Mouse (Mus musculus): Measurements from ENCODE around the gene Elmo1. TPM values are rescaled to one million over a fixed set of nuclear protein-coding genes. Genes with fewer than 3 reads are reported as not detected.

Elmo1 gene
- polyA plus RNA-seq, 1 experiment from 2014 or later, result 13.8 TPM

DNA sequence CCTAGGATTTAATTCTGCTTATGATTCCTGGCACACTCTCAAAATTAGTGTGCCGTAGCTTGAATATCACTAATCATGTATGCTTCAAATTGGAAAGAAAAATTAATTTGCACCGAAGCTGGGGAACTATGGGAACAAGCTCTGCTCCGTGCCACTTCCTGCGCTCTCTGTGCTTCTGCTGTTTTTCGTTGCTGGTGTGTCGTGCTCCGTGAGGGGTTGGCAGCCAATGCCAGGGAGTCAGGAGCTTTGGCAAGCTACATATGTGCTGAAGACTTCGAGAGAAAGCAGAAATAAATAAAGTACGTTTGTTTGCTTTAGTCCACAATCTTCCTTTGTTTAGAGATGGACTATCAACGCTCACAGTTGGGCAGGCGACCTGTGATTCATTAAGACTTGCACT lies 225.7 kb downstream of the Elmo1 start:
- WGBS, result 91% methylated on average over 11 of the region's 11 CpGs
- Histone ChIP-seq H3K9me3 (replicated peaks) (no peaks in the 10 kb centered on the region), H3K36me3 (no peaks in the 10 kb centered on the region), H3K27ac (replicated peaks) (no peak overlapping the region), H3K27me3 (ENCODE audit: low read depth, poor library complexity, severe bottlenecking) (no peaks in the 10 kb centered on the region), H3K4me3 (no peak overlapping the region), H3K4me1 (0 out of 2 replicates have a peak, but pooled peaks cover 5% of the 10 kb centered on the region)
- DNase-seq (ENCODE audit: low spot score), result no peak

DNA sequence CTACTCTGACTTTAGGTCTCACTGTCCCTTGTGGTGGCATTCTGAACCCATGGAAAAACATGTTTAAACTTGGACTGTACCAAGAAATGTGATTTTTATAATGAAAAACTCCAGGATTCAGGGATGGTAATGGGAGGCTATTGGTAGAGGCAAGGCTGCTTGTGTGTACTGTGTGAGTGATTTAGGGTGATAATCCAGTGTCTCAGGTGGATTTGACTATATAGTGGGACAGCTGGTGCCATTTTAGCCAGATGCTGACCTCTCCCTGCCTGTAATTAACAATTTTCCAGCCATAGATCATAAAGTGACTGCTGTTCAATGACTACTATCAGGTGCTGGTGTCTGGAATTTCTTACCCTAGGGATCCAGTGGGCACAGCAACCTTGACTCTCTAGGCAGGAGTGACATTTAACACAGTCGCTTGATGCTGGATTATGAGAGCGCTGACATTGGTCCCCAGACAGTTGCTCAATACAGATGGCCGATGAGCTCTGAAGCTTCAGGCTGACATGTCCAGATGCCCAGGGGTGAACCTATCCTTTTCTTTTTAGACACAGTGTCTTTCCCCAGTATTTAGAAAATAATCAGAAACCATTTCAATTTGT lies 228.3 kb downstream of the Elmo1 start:
- Histone ChIP-seq H3K27me3 (ENCODE audit: low read depth, poor library complexity, severe bottlenecking) (no peaks in the 10 kb centered on the region), H3K27ac (replicated peaks) (no peak overlapping the region), H3K36me3 (no peaks in the 10 kb centered on the region), H3K4me1 (0 out of 2 replicates have a peak, but pooled peaks cover 5% of the 10 kb centered on the region), H3K9me3 (replicated peaks) (no peaks in the 10 kb centered on the region), H3K4me3 (no peak overlapping the region)
- WGBS, result 88% methylated on average over 3 of the region's 3 CpGs
- no peak for DNase-seq (ENCODE audit: low spot score)

DNA sequence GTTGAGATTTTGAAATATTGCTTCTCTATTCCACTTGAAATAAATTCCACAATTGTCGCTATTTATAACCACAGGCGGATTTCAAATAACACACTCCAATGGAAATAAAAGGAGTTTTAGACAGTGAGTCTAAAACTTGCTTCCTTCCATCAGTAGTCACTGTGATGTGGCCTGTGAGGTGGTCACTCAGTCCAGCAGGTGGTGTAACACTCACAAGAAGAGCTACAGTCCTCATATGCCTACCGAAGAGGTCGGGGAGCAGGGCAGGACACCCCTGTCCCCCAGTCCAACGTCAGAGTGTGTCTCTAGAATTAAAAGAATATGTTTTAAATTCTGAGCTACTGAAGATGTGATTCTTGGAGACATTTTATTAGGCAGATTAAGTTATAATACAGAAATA lies 229.8 kb downstream of the Elmo1 start:
- Histone ChIP-seq H3K27me3 (ENCODE audit: low read depth, poor library complexity, severe bottlenecking) (no peaks in the 10 kb centered on the region), H3K4me3 (no peak overlapping the region), H3K27ac (replicated peaks) (no peak overlapping the region), H3K36me3 (no peaks in the 10 kb centered on the region), H3K4me1 (0 out of 2 replicates have a peak, but pooled peaks cover 1% of the 10 kb centered on the region), H3K9me3 (replicated peaks) (no peaks in the 10 kb centered on the region)
- WGBS, result 91% methylated on average over 5 of the region's 5 CpGs
- DNase-seq (ENCODE audit: low spot score), result no peak

DNA sequence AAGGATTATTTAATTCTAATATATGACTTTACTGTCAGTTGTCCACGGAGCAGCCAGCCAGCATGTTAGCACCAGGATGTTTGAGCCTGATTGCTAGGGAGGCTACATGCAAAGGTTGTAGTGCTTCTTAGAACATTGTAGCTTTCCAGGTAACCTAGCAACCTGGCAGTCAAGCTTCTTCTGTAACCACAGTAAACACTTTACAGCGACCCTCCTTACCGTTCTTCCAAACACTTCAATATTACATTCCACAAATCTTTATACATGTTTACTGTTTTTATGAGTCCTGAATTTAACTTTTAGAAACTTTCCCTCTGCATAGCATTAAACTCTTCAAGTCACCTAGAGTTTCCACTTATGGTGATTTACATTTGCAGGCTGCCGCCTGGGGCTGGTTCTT lies 233.1 kb downstream of the Elmo1 start:
- 84% methylated on average over 4 of the region's 4 CpGs for WGBS
- Histone ChIP-seq H3K4me1 (peaks cover 8% of the 10 kb centered on the region), H3K9me3 (replicated peaks) (no peaks in the 10 kb centered on the region), H3K27ac (replicated peaks) (no peak overlapping the region), H3K36me3 (no peaks in the 10 kb centered on the region), H3K27me3 (ENCODE audit: low read depth, poor library complexity, severe bottlenecking) (no peaks in the 10 kb centered on the region), H3K4me3 (no peak overlapping the region)
- DNase-seq (ENCODE audit: low spot score), result no peak

GRCm38 (mm10) chr13:20327064-20327463 lies 236.7 kb downstream of the Elmo1 start:
- Histone ChIP-seq H3K27ac (replicated peaks) (no peak overlapping the region), H3K36me3 (no peaks in the 10 kb centered on the region), H3K4me1 (peaks cover 8% of the 10 kb centered on the region), H3K9me3 (replicated peaks) (no peaks in the 10 kb centered on the region), H3K4me3 (no peak overlapping the region), H3K27me3 (ENCODE audit: low read depth, poor library complexity, severe bottlenecking) (no peaks in the 10 kb centered on the region)
- 88% methylated on average over 4 of the region's 4 CpGs for WGBS
- no peak for DNase-seq (ENCODE audit: low spot score)

GRCm38 (mm10) chr13:20327975-20328374 lies 237.6 kb downstream of the Elmo1 start:
- H3K4me3 ChIP-seq, result no peak overlapping the region
- H3K27me3 ChIP-seq (ENCODE audit: low read depth, poor library complexity, severe bottlenecking), result no peaks in the 10 kb centered on the region
- H3K4me1 ChIP-seq, result peaks cover 8% of the 10 kb centered on the region
- H3K36me3 ChIP-seq, result no peaks in the 10 kb centered on the region
- no peak for DNase-seq (ENCODE audit: low spot score)
- H3K27ac ChIP-seq (replicated peaks), result no peak overlapping the region
- H3K9me3 ChIP-seq (replicated peaks), result no peaks in the 10 kb centered on the region
- 35% methylated on average over 3 of the region's 3 CpGs for WGBS

GRCm38 (mm10) chr13:20328672-20329071 lies 238.3 kb downstream of the Elmo1 start:
- Histone ChIP-seq H3K36me3 (no peaks in the 10 kb centered on the region), H3K27ac (replicated peaks) (no peak overlapping the region), H3K4me3 (no peak overlapping the region), H3K4me1 (peaks cover 8% of the 10 kb centered on the region), H3K9me3 (replicated peaks) (no peaks in the 10 kb centered on the region), H3K27me3 (ENCODE audit: low read depth, poor library complexity, severe bottlenecking) (no peaks in the 10 kb centered on the region)
- WGBS, result 95% methylated on average over 1 of the region's 1 CpGs
- DNase-seq (ENCODE audit: low spot score), result no peak

DNA sequence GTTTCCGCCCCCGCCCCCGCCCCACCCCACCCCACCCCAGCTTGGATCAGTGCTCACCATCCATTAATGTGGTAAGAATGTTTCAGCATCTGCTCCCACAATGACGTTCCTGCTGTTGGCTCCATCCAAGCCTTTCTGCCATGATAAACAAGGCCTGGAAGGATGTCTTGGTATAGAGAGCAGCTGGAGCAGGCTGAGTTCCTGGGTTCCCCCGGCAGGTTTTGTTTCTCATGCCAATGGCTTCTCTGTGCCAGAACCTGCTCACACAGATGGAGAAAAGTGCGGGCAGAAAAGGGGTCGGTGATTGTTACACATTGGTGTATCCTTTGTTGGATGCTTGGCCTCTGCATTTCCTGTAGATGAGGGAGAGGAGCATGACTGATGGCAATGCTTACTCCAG lies 240.6 kb downstream of the Elmo1 start:
- 89% methylated on average over 7 of the region's 7 CpGs for WGBS
- DNase-seq (ENCODE audit: low spot score), result no peak

GRCm38 (mm10) chr13:20335051-20335888 lies 244.9 kb downstream of the Elmo1 start:
- H3K36me3 ChIP-seq, result no peaks in the 10 kb centered on the region
- no peaks in the 10 kb centered on the region for H3K4me1 ChIP-seq
- no peaks in the 10 kb centered on the region for H3K27me3 ChIP-seq (ENCODE audit: low read depth, poor library complexity, severe bottlenecking)
- no peak for DNase-seq (ENCODE audit: low spot score)
- no peak overlapping the region for H3K4me3 ChIP-seq
- H3K27ac ChIP-seq (replicated peaks), result no peak overlapping the region
- H3K9me3 ChIP-seq (replicated peaks), result no peaks in the 10 kb centered on the region
- WGBS, result 94% methylated on average over 4 of the region's 4 CpGs

More for the DNA sequence above, 240.6 kb downstream of the Elmo1 start:
- Histone ChIP-seq H3K4me3 (no peak overlapping the region), H3K36me3 (no peaks in the 10 kb centered on the region), H3K9me3 (replicated peaks) (no peaks in the 10 kb centered on the region), H3K4me1 (peaks cover 8% of the 10 kb centered on the region), H3K27me3 (ENCODE audit: low read depth, poor library complexity, severe bottlenecking) (no peaks in the 10 kb centered on the region), H3K27ac (replicated peaks) (no peak overlapping the region)

DNA sequence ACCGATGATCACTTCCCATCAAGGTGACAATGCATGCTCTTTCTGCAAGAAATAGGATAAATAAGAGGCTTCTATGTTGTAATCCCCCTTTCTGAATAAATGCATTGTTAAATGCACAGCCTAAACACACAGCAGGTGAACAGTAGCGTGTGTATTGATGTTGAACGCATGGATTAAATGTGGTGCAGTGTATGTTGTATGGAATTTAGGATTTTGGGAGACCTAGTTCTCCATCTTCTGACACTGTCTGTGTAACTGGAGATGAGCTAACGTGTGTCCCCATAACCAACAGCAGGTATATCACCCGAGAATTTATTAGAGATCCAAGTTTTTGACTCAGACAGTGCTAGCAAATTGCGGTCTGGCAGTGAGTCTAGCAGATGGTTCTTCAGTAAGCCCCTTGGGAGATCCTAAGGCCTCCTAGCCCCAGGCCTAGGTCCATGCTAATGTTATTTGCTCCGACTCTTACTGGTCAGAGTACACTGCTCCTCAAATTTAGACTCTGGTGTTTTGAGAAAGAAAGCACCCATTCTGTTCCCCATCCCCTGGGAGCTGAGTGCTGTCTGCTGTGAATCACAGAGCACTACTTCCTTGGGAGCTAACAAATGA lies 245.6 kb downstream of the Elmo1 start:
- H3K27me3 ChIP-seq (ENCODE audit: low read depth, poor library complexity, severe bottlenecking), result no peaks in the 10 kb centered on the region
- DNase-seq (ENCODE audit: low spot score), result no peak

GRCm38 (mm10) chr13:20342881-20343280 lies 252.5 kb downstream of the Elmo1 start:
- no peak overlapping the region for H3K4me3 ChIP-seq
- 92% methylated on average over 3 of the region's 3 CpGs for WGBS
- no peaks in the 10 kb centered on the region for H3K4me1 ChIP-seq
- no peaks in the 10 kb centered on the region for H3K36me3 ChIP-seq
- DNase-seq (ENCODE audit: low spot score), result no peak
- H3K27ac ChIP-seq (replicated peaks), result no peak overlapping the region
- H3K27me3 ChIP-seq (ENCODE audit: low read depth, poor library complexity, severe bottlenecking), result no peaks in the 10 kb centered on the region
- H3K9me3 ChIP-seq (replicated peaks), result no peaks in the 10 kb centered on the region

More for the DNA sequence above, 245.6 kb downstream of the Elmo1 start:
- H3K4me3 ChIP-seq, result no peak overlapping the region
- H3K27ac ChIP-seq (replicated peaks), result no peak overlapping the region
- H3K36me3 ChIP-seq, result no peaks in the 10 kb centered on the region
- no peaks in the 10 kb centered on the region for H3K4me1 ChIP-seq
- WGBS, result 84% methylated on average over 7 of the region's 7 CpGs
- no peaks in the 10 kb centered on the region for H3K9me3 ChIP-seq (replicated peaks)

DNA sequence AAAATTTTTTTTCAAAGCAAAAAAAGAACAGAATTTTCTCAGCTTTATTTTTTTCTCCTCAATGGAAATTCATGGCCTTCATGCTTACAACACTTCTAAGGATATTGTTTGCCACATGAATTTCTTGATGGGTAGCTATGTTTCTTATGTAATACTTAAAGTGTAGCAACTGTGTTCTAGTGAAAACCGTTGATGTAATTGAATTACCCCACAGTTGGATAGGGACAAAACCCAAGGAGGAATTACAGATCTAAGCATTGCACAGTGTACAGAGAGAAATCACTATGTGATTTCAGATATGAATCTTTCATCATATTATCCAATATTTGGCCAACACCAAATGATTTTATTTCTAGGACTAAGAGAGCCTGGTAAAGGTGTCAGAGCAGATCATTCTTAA lies 259.4 kb downstream of the Elmo1 start:
- WGBS, result 81% methylated on average over 1 of the region's 1 CpGs
- no peaks in the 10 kb centered on the region for H3K36me3 ChIP-seq

GRCm38 (mm10) chr13:20352631-20353030 lies 262.2 kb downstream of the Elmo1 start:
- 86% methylated on average over 2 of the region's 2 CpGs for WGBS
- no peaks in the 10 kb centered on the region for H3K9me3 ChIP-seq (replicated peaks)
- DNase-seq (ENCODE audit: low spot score), result no peak
- H3K4me3 ChIP-seq, result no peak overlapping the region
- no peak overlapping the region for H3K27ac ChIP-seq (replicated peaks)
- peaks cover 11% of the 10 kb centered on the region for H3K4me1 ChIP-seq
- H3K36me3 ChIP-seq, result no peaks in the 10 kb centered on the region
- H3K27me3 ChIP-seq (ENCODE audit: low read depth, poor library complexity, severe bottlenecking), result no peaks in the 10 kb centered on the region

More for the DNA sequence above, 259.4 kb downstream of the Elmo1 start:
- Histone ChIP-seq H3K4me3 (no peak overlapping the region), H3K27ac (replicated peaks) (no peak overlapping the region), H3K4me1 (peaks cover 10% of the 10 kb centered on the region), H3K27me3 (ENCODE audit: low read depth, poor library complexity, severe bottlenecking) (no peaks in the 10 kb centered on the region), H3K9me3 (replicated peaks) (no peaks in the 10 kb centered on the region)
- DNase-seq (ENCODE audit: low spot score), result no peak
